In the genomic region with DNA sequence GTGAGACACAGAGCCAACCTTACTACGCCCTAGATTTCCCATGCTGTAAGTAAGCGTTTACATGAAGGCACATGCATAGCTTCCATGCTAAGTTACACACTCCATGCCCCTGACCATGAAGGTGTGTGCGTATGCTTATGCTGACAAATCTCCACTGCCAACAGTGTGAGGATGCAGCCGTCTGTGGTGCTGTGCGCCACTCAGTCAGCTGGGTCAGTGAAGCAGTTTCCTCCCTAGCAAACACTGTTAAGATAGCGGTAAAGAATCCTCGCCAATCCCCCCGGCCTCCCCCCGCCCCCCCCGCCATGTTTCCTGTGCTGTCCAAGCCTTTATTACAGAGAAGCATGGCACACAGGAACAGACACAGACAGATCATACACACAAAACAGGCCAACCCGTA, we compare ENCODE assay signal across 21 mouse cellular contexts. TPM values are rescaled to one million over a fixed set of nuclear protein-coding genes. Genes with fewer than 3 reads are reported as not detected.
DNase-seq lines count a peak whose midpoint lies in the region; ATAC-seq and TF ChIP-seq lines count a peak whose summit lies in the region.
"Had no signal": no experiment of that assay in that cellular context is flagged by ENCODE, and none has a peak within 500 bp of the region (broad histone marks: within the 10 kb centered on the region; RNA-seq: fewer than 3 reads in every experiment).

No protein-coding gene starts in this region.

- no peak overlapping the region for H3K4me3 ChIP-seq in heart, embryonic 11.5 days (ENCODE audit: low read depth, low read length)
- no peak overlapping the region for H3K4me3 ChIP-seq in heart, embryonic 16.5 days (ENCODE audit: low read length)
- H3K4me3 ChIP-seq in lung, postnatal 0 days (ENCODE audit: low read depth, low read length): no peak overlapping the region
- H3K4me3 ChIP-seq: embryonic facial prominence, embryonic 13.5 days; forebrain, embryonic 12.5 days; heart, embryonic 13.5 days; hindbrain, embryonic 12.5 days had no signal

- intact Hi-C loops in heart, postnatal 14 days (cut with DNase I): no loop called here

- H3K9ac ChIP-seq in heart, embryonic 11.5 days (ENCODE audit: low read depth, low read length): no peak overlapping the region
- H3K9ac ChIP-seq in heart, embryonic 16.5 days (ENCODE audit: low read length): no peak overlapping the region
- no peak overlapping the region for H3K9ac ChIP-seq in lung, postnatal 0 days (replicated peaks; ENCODE audit: low read depth)
- H3K9ac ChIP-seq: embryonic facial prominence, embryonic 13.5 days; forebrain, embryonic 12.5 days; forebrain, postnatal 0 days; heart, embryonic 13.5 days; hindbrain, embryonic 12.5 days had no signal

- WGBS in heart, embryonic 11.5 days (ENCODE audit: insufficient replicate concordance): 83% methylated on average over 11 of the region's 11 CpGs
- 71% methylated on average over 11 of the region's 11 CpGs for WGBS in heart, embryonic 16.5 days
- WGBS in lung, postnatal 0 days: 75% methylated on average over 11 of the region's 11 CpGs

- peak; percentile 55 for DNase-seq in heart, adult 11 months
- DNase-seq in heart, postnatal 14 days: no peak
- no peak for DNase-seq in lung, postnatal 0 days (ENCODE audit: low spot score)
- DNase-seq in lung, postnatal 14 days: no peak
- DNase-seq in ovary, postnatal 36 days (ENCODE audit: low spot score): no peak
- DNase-seq: adrenal gland, postnatal 14 days; cerebellum, adult 11-12 months; cerebellum, adult 9-10 months; cerebellum, postnatal 25 days; forebrain, postnatal 0 days; gastrocnemius, postnatal 14 days; kidney, adult 11 months had no signal

- ATAC-seq in heart, embryonic 11.5 days (replicated peaks; ENCODE audit: insufficient number of reproducible peaks, low FRiP score, low TSS enrichment): no peak
- 0 out of 2 replicates have a peak, but pooled peaks have one; percentile 41 for ATAC-seq in heart, embryonic 16.5 days (replicated peaks; ENCODE audit: extremely low read depth, insufficient read depth, low FRiP score)
- 0 out of 2 replicates have a peak, but pooled peaks have one; percentile 22 for ATAC-seq in lung, postnatal 0 days
- ATAC-seq: activated CD4-positive, CD25-positive, alpha-beta regulatory T cell, adult 4 months; forebrain, postnatal 0 days; hindbrain, postnatal 0 days; Patski had no signal

- H3K27ac ChIP-seq in heart, embryonic 11.5 days (ENCODE audit: low read depth, low read length): no peak overlapping the region
- H3K27ac ChIP-seq in heart, embryonic 16.5 days (ENCODE audit: low read length): no peak overlapping the region
- H3K27ac ChIP-seq in lung, postnatal 0 days (ENCODE audit: low read length): no peak overlapping the region
- H3K27ac ChIP-seq: embryonic facial prominence, embryonic 13.5 days; forebrain, embryonic 12.5 days; heart, embryonic 13.5 days; hindbrain, embryonic 12.5 days; hindbrain, postnatal 0 days had no signal

- no peaks in the 10 kb centered on the region for H3K9me3 ChIP-seq in heart, embryonic 11.5 days (replicated peaks; ENCODE audit: control insufficient read depth, low read length)
- no peaks in the 10 kb centered on the region for H3K9me3 ChIP-seq in heart, embryonic 16.5 days (replicated peaks; ENCODE audit: control insufficient read depth, low read length)
- no peaks in the 10 kb centered on the region for H3K9me3 ChIP-seq in lung, postnatal 0 days (ENCODE audit: low read length)
- H3K9me3 ChIP-seq: embryonic facial prominence, embryonic 13.5 days; forebrain, embryonic 12.5 days; heart, embryonic 13.5 days; hindbrain, embryonic 12.5 days had no signal

- no peak for TF ChIP-seq CTCF in lung, postnatal 0 days (IDR thresholded peaks at IDR 0.05)

- H3K4me1 ChIP-seq in heart, embryonic 11.5 days (ENCODE audit: control insufficient read depth, insufficient read depth, low read length): no peaks in the 10 kb centered on the region
- H3K4me1 ChIP-seq in heart, embryonic 16.5 days (ENCODE audit: control insufficient read depth, insufficient read depth, low read length): no peaks in the 10 kb centered on the region
- no peaks in the 10 kb centered on the region for H3K4me1 ChIP-seq in lung, postnatal 0 days (ENCODE audit: insufficient read depth, low read depth, low read length)
- H3K4me1 ChIP-seq: forebrain, embryonic 12.5 days; hindbrain, embryonic 12.5 days had no signal

- peaks cover 3% of the 10 kb centered on the region for H3K36me3 ChIP-seq in heart, embryonic 11.5 days (ENCODE audit: control insufficient read depth, insufficient read depth, low read length)
- H3K36me3 ChIP-seq in heart, embryonic 16.5 days (ENCODE audit: control insufficient read depth, insufficient read depth): peaks cover 27% of the 10 kb centered on the region
- peaks cover 27% of the 10 kb centered on the region for H3K36me3 ChIP-seq in lung, postnatal 0 days (ENCODE audit: insufficient read depth, low read length)

- no peak overlapping the region for H3K4me2 ChIP-seq in heart, embryonic 11.5 days
- H3K4me2 ChIP-seq in heart, embryonic 16.5 days (ENCODE audit: low read depth, low read length): no peak overlapping the region
- H3K4me2 ChIP-seq in lung, postnatal 0 days (replicated peaks; ENCODE audit: low read depth, low read length): no peak overlapping the region
- H3K4me2 ChIP-seq: embryonic facial prominence, embryonic 13.5 days; forebrain, embryonic 12.5 days; heart, embryonic 13.5 days; hindbrain, embryonic 12.5 days had no signal

- no peaks in the 10 kb centered on the region for H3K27me3 ChIP-seq in heart, embryonic 11.5 days (ENCODE audit: control insufficient read depth, insufficient read depth, low read length)
- no peaks in the 10 kb centered on the region for H3K27me3 ChIP-seq in heart, embryonic 16.5 days (ENCODE audit: control insufficient read depth, insufficient read depth, low read length)
- H3K27me3 ChIP-seq in lung, postnatal 0 days (replicated peaks; ENCODE audit: insufficient read depth, low read length): no peaks in the 10 kb centered on the region
- H3K27me3 ChIP-seq: embryonic facial prominence, embryonic 13.5 days; forebrain, embryonic 12.5 days; heart, embryonic 13.5 days; hindbrain, embryonic 12.5 days; Patski had no signal

- no peak for TF ChIP-seq EP300 in lung, postnatal 0 days (IDR thresholded peaks at IDR 0.05)

RNA-seq across cellular contexts. Expression of a gene that starts 22.4 kb away (rescaled TPM):
- 29.6 and 34.4 TPM in 2 replicates for polyA plus RNA-seq in heart, embryonic 11.5 days (2014; fragmentation: Nextera tagmentation; extraction: Ambion mirVana)
- 28.3 and 34.2 TPM in 2 replicates for polyA plus RNA-seq in heart, embryonic 16.5 days (2015; fragmentation: Nextera tagmentation; extraction: Ambion mirVana)
- total RNA-seq in heart, postnatal 14 days (2021): 10 to 100 TPM; 30.0 to 31.5 TPM
- polyA plus RNA-seq in lung, postnatal 0 days (2015; fragmentation: Nextera tagmentation; extraction: Ambion mirVana): 39.2 and 46.5 TPM in 2 replicates
